Mouse (Mus musculus) adrenal gland, postnatal 14 days (tissue): ENCODE measurements around the gene 4930467E23Rik. TPM values are rescaled to one million over a fixed set of nuclear protein-coding genes. Genes with fewer than 3 reads are reported as not detected.
"Not testable (repeated sequence)": the region's sequence is repeated elsewhere in the genome, so short reads cannot be mapped to it uniquely, and the experiment has no call there.

ENCODE experiments used
- DNase-seq: peaks from one replicate; pipeline ENCODE4 v3.0.0; 2021; ENCODE audit warnings: mixed read lengths
- total RNA-seq: library from RNA; stranded (reverse); gene quantifications from 2 replicates; pipeline ENCODE4 v1.2.3, GENCODE M21; 2021

Gene 4930467E23Rik
- total RNA-seq, 1 experiment from 2014 or later: 0.15 TPM

DNA sequence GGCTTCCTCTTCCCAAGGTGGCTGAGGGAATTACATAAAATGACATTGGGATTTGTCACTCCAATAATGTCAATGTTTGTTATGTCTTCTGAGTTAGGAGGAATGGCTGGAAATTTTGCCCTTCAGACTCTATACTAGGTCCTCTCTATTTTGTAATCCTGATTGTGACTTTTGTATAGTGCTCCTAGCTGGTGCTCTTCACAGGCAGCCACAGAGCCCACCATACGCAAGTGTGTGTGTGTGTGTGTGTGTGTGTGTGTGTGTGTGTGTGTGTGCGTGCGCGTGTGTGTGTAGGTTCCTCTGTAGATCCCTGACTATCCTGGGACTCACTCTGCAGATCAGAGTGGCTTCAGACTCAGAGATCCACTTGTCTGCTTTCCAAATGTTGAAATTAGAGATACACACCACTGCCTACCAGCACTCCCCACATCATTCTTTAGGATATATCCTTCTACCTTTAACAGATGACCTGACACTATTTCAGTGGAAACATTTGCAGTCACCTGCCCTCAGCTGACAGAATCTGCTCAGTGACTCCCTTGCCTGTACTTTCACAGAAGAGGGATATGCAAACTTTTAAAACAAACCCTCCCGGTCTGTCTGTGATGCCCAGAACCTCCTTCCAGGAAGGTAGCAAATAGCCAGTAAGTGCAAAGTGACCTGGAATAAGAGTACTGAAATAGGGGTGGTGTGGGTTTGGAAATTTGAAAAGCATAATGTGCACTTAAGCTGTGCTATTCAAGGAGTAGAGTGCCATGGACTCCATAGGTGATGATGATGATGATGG, 52.1 kb downstream of the 4930467E23Rik start:
- not testable (repeated sequence) for DNase-seq

DNA sequence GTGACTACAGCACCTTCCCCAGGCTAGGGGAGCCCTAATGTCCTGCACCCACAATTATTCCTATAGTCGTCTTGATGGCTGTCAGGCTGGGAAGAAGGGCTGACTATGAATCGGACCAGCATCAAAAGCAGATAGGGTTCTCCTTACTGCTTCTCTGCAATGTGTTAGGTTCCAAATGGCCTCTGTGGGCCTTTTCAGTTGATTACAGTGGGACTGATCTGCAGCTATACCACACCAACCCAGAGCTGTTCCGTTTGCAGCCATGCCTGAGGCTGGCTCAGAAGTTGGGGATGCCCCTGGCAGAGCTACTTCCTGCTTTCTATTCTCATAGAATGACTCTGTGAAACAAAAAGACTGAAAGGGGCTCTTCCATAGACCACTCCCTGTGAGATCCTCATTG, 53.4 kb downstream of the 4930467E23Rik start:
- DNase-seq: not testable (repeated sequence)

DNA sequence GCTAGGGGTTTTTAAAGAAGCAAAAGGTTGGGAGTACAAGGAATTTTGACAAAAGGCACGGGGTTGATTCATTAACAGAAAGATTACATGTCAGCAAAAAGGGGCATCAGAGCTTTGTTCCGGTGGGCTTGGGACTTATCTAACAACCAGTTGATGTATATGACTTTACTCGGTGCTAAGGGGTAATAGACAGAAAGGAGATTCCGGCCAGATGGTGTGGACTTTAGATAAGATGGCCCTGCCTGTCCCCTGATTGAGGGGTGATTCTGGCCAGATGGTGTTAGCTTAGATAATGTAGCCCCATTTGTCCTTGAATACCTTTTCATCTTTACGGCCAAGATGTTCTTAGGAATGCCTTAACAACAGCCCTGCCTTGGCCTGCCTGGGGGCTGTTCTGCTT, 54.5 kb downstream of the 4930467E23Rik start:
- DNase-seq: not testable (repeated sequence)

DNA sequence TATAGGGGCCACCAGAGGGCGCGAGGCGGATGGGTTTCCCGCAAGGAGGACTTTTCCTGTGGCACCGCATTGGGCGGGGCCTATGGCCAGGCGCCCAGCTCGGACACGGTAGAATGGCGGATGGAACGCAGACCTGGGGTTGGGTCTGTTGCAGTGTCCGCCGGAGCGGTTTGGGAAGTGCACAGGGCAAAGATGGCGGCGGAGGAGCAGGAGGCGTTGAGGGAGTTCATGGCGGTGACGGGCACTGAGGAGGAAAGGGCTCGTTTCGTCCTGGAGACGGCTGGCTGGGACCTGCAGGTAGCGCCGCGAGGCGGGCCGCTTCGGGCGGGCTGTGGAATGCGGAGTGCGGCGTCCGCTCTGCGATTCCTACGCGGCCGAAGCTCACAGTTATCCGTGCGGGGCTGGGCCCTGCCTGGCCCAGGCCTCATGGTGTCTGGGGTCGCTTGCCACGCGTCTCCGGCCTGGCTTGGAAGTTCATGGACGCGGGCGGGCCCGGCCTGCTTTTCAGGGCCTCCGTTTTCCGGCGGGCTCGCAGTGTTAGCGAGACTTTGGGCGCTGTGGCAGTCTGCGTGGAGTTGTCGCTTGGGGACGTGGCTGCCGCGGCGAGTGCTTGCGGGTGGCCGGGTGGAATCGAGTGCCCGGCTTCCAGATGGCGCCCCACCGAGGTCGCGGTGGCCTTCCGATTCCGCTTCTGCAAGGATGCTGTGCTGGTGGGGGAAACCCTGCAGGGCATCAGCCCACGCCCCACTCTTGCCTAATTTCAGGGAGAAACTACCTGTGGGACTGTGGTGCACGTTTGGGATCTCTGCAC, 55.4 kb downstream of the 4930467E23Rik start:
- peak; percentile 99 for DNase-seq

DNA sequence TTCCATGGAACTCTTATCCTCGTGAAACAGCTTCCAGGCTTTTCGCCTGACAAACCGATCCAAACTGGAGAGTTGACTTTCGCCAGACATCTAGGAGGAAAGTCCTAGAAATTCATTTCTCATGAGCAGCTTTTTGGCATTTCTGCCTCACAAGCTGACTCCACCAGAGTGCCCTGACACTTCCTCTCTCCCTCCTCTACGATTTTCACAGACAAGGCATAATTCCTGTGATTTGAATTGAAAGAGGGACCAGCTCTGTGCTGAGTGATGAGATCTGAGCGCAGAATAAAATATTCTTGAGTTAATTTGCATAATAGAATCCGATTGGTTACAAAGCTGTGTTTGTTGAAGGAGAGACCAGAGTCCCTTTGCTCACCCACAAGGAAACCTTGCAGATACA, 63.3 kb downstream of the 4930467E23Rik start:
- DNase-seq: not testable (repeated sequence)

Other genes starting within 250 kb of the 4930467E23Rik start
- gene Defb7, start 234.5 kb upstream of the 4930467E23Rik start, total RNA-seq: not detected in 2 replicates
- gene Gm31371, start 173.8 kb downstream of the 4930467E23Rik start, total RNA-seq: not detected in 2 replicates